Mouse (Mus musculus) bone marrow, adult 2 months (tissue): ENCODE measurements around the gene Csf2rb2.
"Not testable (repeated sequence)": the region's sequence is repeated elsewhere in the genome, so short reads cannot be mapped to it uniquely, and the experiment has no call there.

Experiments used
- CTCF ChIP-seq: fragments of 200-500 bp; IDR thresholded peaks from 2 replicates; pipeline ENCODE4 v1.5.1; 2011; ENCODE audit warnings: low read length, control low read depth; ENCODE audit not compliant: control insufficient read depth, insufficient read depth
- POLR2A ChIP-seq: fragments of 200-500 bp; IDR thresholded peaks from 2 replicates; pipeline ENCODE4 v1.6.1; 2011; ENCODE audit warnings: low read depth, mild to moderate bottlenecking, control low read depth, low read length, borderline replicate concordance; ENCODE audit not compliant: control insufficient read depth

GRCm38 (mm10) chr15:78318338-78319171, 13.0 kb upstream of the Csf2rb2 start:
- not testable (repeated sequence) for TF ChIP-seq CTCF, POLR2A
